Mouse (Mus musculus) lung, adult 2 months (tissue): Measurements from ENCODE around the gene Ift81. TPM values are rescaled to one million over a fixed set of nuclear protein-coding genes. Genes with fewer than 3 reads are reported as not detected.

ENCODE experiments used
- DNase-seq: peaks from one replicate; pipeline ENCODE4 v3.0.0; 2022
- H3K4me1 ChIP-seq: fragments of 200-500 bp; 2 replicates; pipeline ENCODE4 v1.6.1; 2011; ENCODE audit warnings: low read length; ENCODE audit not compliant: control insufficient read depth, insufficient read depth
- H3K4me3 ChIP-seq: fragments of 200-500 bp; replicated peaks from 2 replicates; pipeline ENCODE3; 2011; ENCODE audit warnings: low read depth, mild to moderate bottlenecking, control low read depth, low read length; ENCODE audit errors: extremely low read depth
- CTCF ChIP-seq: fragments of 200-500 bp; IDR thresholded peaks from 2 replicates; pipeline ENCODE4 v1.5.1; 2011; ENCODE audit warnings: mild to moderate bottlenecking, low read length, control low read depth; ENCODE audit not compliant: insufficient read depth
- POLR2A ChIP-seq: fragments of 200-500 bp; IDR thresholded peaks from 2 replicates; pipeline ENCODE4 v1.6.1; 2011; ENCODE audit warnings: low read depth, mild to moderate bottlenecking, control low read depth, low read length, borderline replicate concordance; ENCODE audit errors: extremely low read depth
- WGBS: fragments of 180-500 bp; shearing (Covaris S2); methylation state at CpG from one replicate; pipeline ENCODE4 v1.1.7; 2018; 5-methylcytosine and 5-hydroxymethylcytosine counted together
- polyA plus RNA-seq: library from polyadenylated mRNA; depleted of rRNA; stranded (reverse); fragments of >200 nt; gene quantifications from 2 replicates; pipeline ENCODE4 v1.2.3, GENCODE M21; 2012

The Ift81 gene
- polyA plus RNA-seq, 1 experiment, result 6.7 TPM

DNA sequence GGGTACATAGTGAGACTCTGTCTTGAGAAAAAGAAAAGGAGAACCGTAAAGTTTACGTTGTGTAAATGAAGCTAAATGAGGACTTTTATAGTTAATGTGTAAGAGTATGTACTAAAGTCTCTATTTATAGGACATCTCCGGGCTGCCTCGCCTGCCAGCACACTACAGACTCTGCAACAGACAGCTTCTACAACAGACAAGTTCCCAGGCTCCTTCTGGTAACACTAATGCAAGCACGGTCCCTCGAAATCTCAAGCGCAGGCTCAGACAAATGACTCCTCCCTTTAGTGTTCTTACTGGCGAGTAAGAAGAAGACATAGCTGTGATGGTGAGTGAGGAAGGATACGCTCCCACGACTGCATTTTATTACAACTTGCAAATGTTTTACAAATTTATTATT lies 56.2 kb downstream of the Ift81 start:
- H3K4me3 ChIP-seq, result no peak overlapping the region
- 82% methylated on average over 10 of the region's 10 CpGs for WGBS
- no peak for DNase-seq
- TF ChIP-seq POLR2A, result no peak
- no peak for TF ChIP-seq CTCF
- H3K4me1 ChIP-seq, result no peaks in the 10 kb centered on the region

DNA sequence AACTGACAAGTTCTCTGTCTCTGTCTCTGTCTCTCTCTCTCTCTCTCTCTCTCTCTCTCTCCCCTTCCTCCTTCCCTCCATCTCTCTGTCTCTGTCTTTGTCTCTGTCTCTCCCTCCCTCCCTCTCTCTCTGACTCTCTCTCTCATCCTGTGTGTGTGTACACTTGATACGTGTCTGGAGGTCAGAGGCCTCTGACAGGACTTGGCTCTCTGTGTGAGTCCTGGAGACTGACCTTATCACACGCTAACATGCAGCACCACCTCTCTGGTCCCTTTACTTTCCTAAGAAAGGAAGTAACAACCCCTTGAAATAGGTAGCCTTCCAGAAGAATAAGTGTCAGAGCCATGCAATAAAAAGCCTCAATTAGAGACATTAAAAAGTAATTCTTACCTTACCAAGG lies 59.2 kb downstream of the Ift81 start:
- Histone ChIP-seq H3K4me1 (peaks cover 6% of the 10 kb centered on the region), H3K4me3 (no peak overlapping the region)
- TF ChIP-seq CTCF, result no peak
- WGBS, result 67% methylated on average over 2 of the region's 2 CpGs
- no peak for DNase-seq

DNA sequence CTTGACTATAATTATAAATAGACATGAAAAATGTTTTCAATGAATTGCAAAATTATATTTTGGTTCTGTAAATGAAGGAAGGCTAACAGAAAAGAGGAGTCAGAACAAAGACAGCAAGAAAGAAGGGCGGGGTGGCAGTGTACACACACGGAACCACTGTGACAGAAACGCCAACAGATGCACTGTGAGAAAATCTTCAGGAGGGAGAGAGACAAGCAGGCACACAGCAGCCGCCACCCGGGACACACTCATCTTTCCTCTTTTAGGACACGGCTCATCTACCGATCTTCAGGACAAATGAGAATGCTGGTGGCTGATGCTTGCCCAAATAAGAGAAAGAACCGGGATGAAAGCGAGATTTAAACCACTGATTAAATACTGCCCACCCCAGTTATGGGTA lies 61.7 kb downstream of the Ift81 start:
- peaks cover 16% of the 10 kb centered on the region for H3K4me1 ChIP-seq
- DNase-seq, result no peak
- no peak for TF ChIP-seq POLR2A
- TF ChIP-seq CTCF, result no peak
- 80% methylated on average over 9 of the region's 9 CpGs for WGBS
- no peak overlapping the region for H3K4me3 ChIP-seq

DNA sequence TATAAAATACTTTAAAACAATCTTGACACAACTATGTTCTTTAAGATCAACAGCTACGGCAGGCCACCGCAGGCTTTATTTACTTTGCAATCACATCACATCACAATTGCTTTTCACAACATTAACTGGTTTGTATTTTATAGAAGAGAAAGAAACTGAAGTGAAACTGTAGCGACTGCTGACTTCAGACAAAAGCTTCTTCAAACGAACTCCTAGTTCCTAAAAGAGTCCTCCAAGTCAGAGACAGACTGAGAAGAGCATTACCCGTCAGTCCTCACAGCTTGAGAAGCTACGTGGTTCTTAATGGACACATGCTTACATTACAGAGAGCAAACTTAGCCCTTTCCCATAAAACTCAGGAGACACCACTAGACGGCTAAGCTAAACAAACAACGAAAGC lies 63.9 kb downstream of the Ift81 start:
- no peak for TF ChIP-seq POLR2A
- TF ChIP-seq CTCF, result no peak
- 42% methylated on average over 8 of the region's 8 CpGs for WGBS
- Histone ChIP-seq H3K4me1 (peaks cover 18% of the 10 kb centered on the region), H3K4me3 (peak overlapping the region; percentile 9)
- no peak for DNase-seq

DNA sequence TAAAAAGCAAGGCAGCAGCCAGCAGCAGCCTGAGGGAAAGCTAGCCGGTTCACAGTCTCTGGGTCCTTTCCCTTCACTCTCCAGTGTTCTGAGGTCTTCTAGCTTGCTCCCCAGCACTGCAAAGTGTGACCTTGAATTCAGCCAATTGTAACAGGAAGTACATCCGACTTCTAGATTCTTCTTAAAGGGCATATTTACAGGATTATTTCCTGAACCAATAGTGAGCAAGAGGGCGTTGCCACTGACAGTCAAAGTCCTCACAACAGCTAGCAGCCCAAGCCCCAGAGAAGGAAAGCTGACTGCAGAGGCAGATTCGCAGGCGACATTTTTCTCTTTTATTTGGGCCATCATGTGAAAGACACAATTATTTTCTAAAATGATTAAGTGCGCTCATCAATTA lies 65.6 kb downstream of the Ift81 start:
- no peak for DNase-seq

DNA sequence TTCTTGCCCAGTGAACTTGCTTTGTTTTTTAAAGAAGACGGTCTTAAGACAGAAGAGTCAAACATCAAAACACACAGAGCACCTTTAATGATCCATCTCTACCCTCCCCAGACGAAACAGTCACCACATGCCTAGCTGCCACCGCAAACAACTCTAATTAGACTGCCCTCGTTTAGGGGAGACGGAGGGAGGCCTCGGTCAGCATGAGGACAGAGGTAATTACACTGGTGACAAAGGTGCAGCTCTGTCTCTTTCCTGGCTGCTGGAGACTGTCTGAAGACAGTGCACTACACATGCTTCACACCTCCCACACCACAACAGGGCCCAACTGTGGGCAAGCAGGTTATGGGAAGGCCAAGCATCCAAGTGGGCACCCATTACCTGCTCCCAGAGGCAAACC lies 66.5 kb downstream of the Ift81 start:
- TF ChIP-seq POLR2A, result no peak
- no peak for TF ChIP-seq CTCF
- peaks cover 18% of the 10 kb centered on the region for H3K4me1 ChIP-seq
- DNase-seq, result no peak
- no peak overlapping the region for H3K4me3 ChIP-seq
- WGBS, result 74% methylated on average over 6 of the region's 6 CpGs

More for the DNA sequence above, 65.6 kb downstream of the Ift81 start:
- Histone ChIP-seq H3K4me1 (peaks cover 18% of the 10 kb centered on the region), H3K4me3 (no peak overlapping the region)
- no peak for TF ChIP-seq CTCF
- TF ChIP-seq POLR2A, result peak; percentile 59; the same call in 1 of the 2 replicates
- 31% methylated on average over 6 of the region's 6 CpGs for WGBS

DNA sequence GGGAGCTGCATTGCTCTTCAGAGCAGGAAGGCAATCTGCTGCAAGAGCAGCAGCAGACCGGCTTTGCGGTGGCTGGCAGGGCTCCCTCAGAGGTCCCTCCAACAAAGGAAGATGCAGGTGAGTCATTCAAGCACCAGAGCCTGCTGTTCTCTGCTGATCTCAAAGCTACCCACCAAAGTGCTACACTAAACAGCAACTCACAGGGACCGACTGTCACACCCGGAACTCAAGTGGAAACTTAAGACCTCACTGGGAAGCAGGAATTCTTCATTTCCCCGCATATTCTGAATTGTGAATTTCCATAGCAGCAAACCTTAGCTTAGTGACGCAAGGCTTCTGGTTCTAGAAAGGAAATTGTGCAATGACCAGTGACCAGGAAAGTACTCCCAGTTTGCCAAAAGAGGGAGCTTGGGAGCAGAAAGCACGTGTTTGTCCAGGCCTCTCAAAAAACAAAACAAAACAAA lies 67.0 kb downstream of the Ift81 start:
- no peak overlapping the region for H3K4me3 ChIP-seq
- TF ChIP-seq CTCF (peak; percentile 50), POLR2A (no peak)
- 19% methylated on average over 7 of the region's 7 CpGs for WGBS
- H3K4me1 ChIP-seq, result peaks cover 18% of the 10 kb centered on the region
- DNase-seq, result peak; percentile 57

DNA sequence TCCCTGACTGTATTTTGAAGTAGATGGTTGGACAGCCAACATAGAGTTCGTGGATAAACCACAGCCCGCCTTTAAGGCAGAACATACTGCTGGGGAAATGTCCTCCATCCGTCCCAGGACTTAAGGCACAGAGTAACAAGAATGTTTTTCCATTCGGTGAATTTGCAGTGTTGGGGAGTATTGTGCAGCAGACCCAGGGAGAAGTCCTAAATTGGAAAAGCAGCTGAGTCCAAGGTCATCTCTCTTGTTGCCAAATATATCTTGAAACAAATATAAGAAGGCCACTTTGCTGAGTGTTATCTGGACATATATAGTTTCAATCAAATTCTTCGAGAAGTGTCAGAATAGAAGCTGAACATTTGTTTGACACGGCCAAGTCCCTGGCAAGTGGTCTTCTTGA lies 70.9 kb downstream of the Ift81 start:
- Histone ChIP-seq H3K4me3 (no peak overlapping the region), H3K4me1 (peaks cover 7% of the 10 kb centered on the region)
- WGBS, result 78% methylated on average over 6 of the region's 6 CpGs
- TF ChIP-seq CTCF, result no peak
- TF ChIP-seq POLR2A, result no peak
- no peak for DNase-seq

DNA sequence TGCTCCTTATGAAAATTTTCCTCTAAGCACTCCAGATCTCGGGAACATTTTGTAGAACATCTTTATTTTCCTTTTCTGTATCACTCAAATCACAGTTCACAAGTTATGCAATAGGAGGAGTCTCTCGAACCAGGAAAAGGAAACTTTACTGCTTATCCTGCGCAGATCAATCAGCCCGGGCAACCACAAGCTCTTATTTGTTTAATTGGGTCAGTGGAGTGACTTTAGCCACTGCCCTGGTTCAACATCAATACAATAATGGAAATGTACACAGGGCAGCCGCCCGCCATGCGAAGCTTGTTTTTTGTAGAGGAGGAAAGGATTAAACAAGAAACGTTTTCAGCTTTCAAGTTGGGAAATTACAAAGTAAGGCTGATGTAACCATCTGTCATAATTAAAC lies 72.4 kb downstream of the Ift81 start:
- no peak for TF ChIP-seq CTCF
- no peak for TF ChIP-seq POLR2A
- no peaks in the 10 kb centered on the region; the same call in 1 of the 2 replicates for H3K4me1 ChIP-seq
- H3K4me3 ChIP-seq, result no peak overlapping the region
- DNase-seq, result no peak
- WGBS, result 67% methylated on average over 8 of the region's 8 CpGs

DNA sequence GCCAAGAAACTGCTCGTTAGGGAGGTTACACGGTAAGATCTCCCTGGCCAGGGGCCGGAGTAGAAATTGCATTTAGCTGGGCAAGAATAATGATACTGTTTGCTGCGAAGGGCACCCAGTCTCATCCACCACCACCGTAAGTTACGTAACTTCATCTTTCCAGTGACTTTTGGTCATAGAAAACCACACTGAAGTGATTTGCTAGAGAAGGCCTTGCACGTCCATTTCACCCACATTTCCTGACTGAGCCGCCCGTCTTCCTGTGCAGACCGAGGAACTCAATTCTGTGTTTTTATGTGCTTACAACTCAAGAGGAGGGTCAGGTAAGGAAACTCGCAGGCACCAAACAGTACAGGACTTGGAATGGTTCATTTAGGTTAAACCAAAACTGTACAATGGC lies 76.2 kb downstream of the Ift81 start:
- DNase-seq, result no peak
- Histone ChIP-seq H3K4me1 (no peaks in the 10 kb centered on the region; the same call in 1 of the 2 replicates), H3K4me3 (no peak overlapping the region)
- 81% methylated on average over 11 of the region's 11 CpGs for WGBS
- no peak for TF ChIP-seq CTCF
- no peak for TF ChIP-seq POLR2A
